Mouse (Mus musculus): ENCODE results near the gene Mgmt. TPM values are rescaled to one million over a fixed set of nuclear protein-coding genes. Genes with fewer than 3 reads are reported as not detected.

The Mgmt gene
- polyA plus RNA-seq (2014; fragmentation: Illumina TruSeq; extraction: RNeasy Lipid Tissue Mini Kit (QIAGEN cat#74804); ENCODE audit: insufficient read depth, low read depth, low replicate concordance): 1.9 TPM

GRCm38 (mm10) chr7:136894106-136894986 is at the start of gene Mgmt:
Gene Mgmt, plus strand, starts transcription at chr7:136894614.

Data from lung, adult 10 weeks (tissue).